ENCODE assay signal across 16 mouse cellular contexts in the genomic region with DNA sequence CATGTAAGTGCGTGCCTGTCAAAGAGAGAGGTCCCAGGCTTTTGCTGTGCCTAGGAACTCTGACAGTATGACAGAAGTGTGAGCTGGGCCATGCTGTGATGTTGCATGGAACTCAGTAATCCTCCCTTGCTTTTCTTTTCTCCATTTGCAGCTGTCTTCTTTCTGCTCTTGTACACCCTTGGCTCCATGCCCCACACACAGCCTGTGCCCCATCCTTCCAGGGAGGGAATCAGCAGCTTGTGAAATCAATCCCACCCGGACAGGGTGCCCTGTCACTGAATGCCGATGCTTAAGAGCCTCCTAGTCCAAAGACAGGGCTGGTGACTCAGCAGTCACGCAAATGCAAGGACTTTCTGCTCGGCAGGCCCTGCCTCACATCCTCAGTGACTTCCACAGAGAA.
DNase-seq lines count a peak whose midpoint lies in the region; ATAC-seq and TF ChIP-seq lines count a peak whose summit lies in the region.
"Had no signal": no experiment of that assay in that cellular context is flagged by ENCODE, and none has a peak within 500 bp of the region (broad histone marks: within the 10 kb centered on the region; RNA-seq: fewer than 3 reads in every experiment).

No protein-coding gene starts in this region.

- peak; percentile 62; the same call in 1 of the 2 replicates for ATAC-seq in lung, embryonic 15.5 days (ENCODE audit: borderline replicate concordance, extremely low read depth, low FRiP score, low TSS enrichment)
- ATAC-seq: hindbrain, postnatal 0 days; midbrain, embryonic 13.5 days had no signal

- no peak overlapping the region for H3K27ac ChIP-seq in gastrocnemius, adult 2 months
- no peak overlapping the region for H3K27ac ChIP-seq in lung, embryonic 15.5 days
- H3K27ac ChIP-seq: hindbrain, postnatal 0 days; midbrain, embryonic 13.5 days had no signal

- no peak overlapping the region for H3K4me3 ChIP-seq in gastrocnemius, adult 2 months
- no peak overlapping the region for H3K4me3 ChIP-seq in lung, embryonic 15.5 days
- H3K4me3 ChIP-seq: erythroblast, embryonic 14.5 days; midbrain, embryonic 13.5 days had no signal

- no peaks in the 10 kb centered on the region for H3K9me3 ChIP-seq in lung, embryonic 15.5 days
- H3K9me3 ChIP-seq: midbrain, embryonic 13.5 days had no signal

- intact Hi-C loops in gastrocnemius, adult 2 months (cut with DNase I) = no loop called here

- TF ChIP-seq CTCF in gastrocnemius, adult 2 months (IDR thresholded peaks at IDR 0.05) = no peak

- 47% methylated on average over 5 of the region's 5 CpGs for WGBS in lung, embryonic 15.5 days

- H3K27me3 ChIP-seq in lung, embryonic 15.5 days = no peaks in the 10 kb centered on the region
- H3K27me3 ChIP-seq: midbrain, embryonic 13.5 days had no signal

- H3K36me3 ChIP-seq in lung, embryonic 15.5 days = no peaks in the 10 kb centered on the region
- H3K36me3 ChIP-seq: midbrain, embryonic 13.5 days had no signal

- H3K4me2 ChIP-seq in lung, embryonic 15.5 days = no peak overlapping the region
- H3K4me2 ChIP-seq: liver, embryonic 11.5 days; midbrain, embryonic 13.5 days had no signal

- peak; percentile 38 for DNase-seq in gastrocnemius, adult 2 months
- no peak for DNase-seq in gastrocnemius, adult 18-20 months (ENCODE audit: low spot score)
- no peak for DNase-seq in lung, adult 18-20 months
- DNase-seq in adipocyte (ENCODE audit: low spot score) = peak; percentile 64
- DNase-seq in lung, postnatal 4 days = peak; percentile 29 to 72
- DNase-seq in cerebellum, postnatal 25 days = no peak
- DNase-seq: kidney, adult 11 months; kidney, postnatal 14 days; layer of hippocampus, adult 9-11 months; retina, postnatal 1 day; right cerebral cortex, postnatal 4 days had no signal

- H3K4me1 ChIP-seq in lung, embryonic 15.5 days = no peaks in the 10 kb centered on the region

- H3K9ac ChIP-seq in lung, embryonic 15.5 days = no peak overlapping the region
- H3K9ac ChIP-seq: midbrain, embryonic 13.5 days had no signal

Comparison
In these comparisons a context has a peak if more than half of its experiments do, and no peak if none do; other contexts are left out.
1. DNase-seq: peak in gastrocnemius, adult 2 months (single experiment), adipocyte (single experiment) and lung, postnatal 4 days (2 of 2); none in gastrocnemius, adult 18-20 months (single experiment), lung, adult 18-20 months (0 of 2) and cerebellum, postnatal 25 days (0 of 2).